Mouse (Mus musculus): Measurements from ENCODE around the gene Myl3.

The Myl3 gene

DNA sequence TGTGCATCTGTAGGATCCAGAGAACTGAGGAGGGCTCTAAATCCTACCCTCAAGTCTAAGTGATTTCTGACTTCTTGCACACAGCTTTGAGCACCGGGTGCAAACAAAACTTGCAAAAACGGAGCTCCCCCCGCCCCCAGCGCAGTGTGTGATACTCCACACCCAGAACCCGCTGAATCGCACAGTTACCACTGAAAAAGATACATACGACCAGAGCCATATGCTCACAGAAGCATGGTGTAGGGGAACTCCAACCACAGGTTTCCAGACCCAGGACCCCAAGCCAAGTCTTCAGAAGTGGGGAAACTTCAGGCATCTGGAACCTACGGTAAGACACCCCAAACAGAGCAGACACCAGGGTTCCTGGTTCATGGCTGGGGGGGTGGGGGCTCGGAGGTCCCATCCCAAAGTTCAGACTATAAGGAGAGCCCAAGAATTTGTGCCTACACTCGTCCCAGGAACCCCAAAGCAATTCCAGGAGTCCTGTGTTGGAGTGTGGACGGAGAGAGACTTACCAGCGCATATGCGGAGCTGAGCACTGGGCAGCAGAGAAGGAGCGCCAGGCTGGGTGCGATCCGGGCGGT, at the start of gene Myl3:
Myl3 (plus strand) TSS at position 151 of the 584 bp plus-strand sequence.
- no peak for DNase-seq

DNA sequence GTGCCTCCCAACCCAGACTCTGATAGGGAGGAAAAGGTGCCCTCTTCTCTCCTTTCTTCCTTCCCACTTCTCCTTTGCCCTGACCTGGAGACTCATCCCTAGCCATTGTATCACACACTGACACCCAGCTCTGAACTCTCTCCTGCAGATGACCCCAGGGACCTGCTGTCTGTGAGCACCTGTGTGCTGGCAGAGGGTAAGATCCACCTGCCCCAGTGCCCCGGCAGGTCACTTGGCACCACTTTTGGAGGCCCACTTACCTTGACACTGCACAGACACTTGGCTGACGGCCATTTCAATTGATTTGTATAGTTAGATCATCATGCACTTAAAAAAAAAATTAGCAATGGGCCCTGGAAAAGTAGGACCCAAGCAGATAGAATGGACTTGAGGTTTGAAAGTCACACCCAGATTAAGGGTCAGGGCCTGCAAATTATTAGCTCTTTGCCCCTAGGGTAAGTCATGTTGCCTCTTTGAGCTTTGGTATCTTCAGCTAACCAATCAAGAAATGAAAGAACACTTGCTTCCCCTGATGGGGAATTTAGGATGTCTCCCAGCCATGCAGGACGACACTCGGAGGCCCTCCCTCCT, 46.4 kb upstream of the Myl3 start:
- no peak for DNase-seq

DNA sequence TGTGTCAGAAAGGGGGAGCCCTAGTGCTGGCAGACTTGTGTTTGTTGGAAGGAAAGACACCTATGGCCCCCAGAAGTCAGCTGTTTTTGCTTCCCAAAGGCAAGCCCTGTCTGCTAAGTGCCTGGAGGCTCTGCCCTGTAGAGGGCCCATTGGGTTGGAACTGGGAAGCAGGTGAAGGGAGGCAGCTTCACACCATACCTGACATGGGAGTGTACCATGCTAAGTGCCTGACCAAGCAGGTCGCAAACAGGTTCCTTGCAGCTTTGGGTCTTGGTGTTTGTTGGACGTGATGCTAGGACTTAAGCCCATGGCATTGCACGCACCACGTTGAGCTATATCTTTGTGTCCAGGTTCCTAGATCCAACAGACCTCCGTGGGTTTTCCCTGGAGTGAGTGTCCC, 45.2 kb upstream of the Myl3 start:
- DNase-seq = no peak

DNA sequence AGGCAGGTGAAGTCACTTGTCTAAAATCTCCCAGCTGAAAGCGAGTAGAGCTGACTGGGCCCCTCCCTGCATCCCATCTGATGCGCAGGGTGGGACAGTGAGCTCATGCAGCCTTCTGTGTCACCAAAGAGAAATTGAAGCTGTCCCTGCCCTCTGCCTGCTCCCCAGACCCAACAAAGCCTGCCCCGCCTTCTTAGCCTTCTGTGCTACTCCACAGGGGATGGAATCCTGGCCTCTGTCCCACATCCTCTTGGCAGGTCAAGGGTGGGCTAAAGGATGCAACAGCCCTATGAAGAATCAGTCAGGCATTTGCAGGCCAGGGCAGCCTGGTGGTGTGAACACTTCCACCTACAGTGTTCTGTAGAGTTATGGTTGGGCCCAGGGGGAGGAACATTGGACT, 44.2 kb upstream of the Myl3 start:
- DNase-seq = no peak

DNA sequence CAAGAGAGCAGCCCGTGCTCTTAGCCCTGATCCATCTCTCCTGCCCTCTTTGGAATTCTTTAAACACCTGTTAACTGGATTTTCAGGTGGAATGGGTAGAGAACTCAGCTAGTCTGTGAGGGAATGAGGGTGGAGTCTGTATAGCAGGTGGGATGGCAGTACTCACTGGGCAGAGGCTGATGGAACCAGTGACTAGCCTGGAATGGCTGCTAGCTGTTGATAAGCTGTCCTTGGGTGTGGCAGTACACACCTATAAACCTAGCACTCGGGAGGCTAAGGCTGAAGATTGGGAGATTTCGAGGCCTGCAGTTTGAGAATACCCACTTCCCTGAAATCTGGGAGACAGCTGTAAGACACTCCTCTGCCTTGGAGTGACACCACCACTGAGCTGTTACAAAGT, 42.1 kb upstream of the Myl3 start:
- DNase-seq = no peak

DNA sequence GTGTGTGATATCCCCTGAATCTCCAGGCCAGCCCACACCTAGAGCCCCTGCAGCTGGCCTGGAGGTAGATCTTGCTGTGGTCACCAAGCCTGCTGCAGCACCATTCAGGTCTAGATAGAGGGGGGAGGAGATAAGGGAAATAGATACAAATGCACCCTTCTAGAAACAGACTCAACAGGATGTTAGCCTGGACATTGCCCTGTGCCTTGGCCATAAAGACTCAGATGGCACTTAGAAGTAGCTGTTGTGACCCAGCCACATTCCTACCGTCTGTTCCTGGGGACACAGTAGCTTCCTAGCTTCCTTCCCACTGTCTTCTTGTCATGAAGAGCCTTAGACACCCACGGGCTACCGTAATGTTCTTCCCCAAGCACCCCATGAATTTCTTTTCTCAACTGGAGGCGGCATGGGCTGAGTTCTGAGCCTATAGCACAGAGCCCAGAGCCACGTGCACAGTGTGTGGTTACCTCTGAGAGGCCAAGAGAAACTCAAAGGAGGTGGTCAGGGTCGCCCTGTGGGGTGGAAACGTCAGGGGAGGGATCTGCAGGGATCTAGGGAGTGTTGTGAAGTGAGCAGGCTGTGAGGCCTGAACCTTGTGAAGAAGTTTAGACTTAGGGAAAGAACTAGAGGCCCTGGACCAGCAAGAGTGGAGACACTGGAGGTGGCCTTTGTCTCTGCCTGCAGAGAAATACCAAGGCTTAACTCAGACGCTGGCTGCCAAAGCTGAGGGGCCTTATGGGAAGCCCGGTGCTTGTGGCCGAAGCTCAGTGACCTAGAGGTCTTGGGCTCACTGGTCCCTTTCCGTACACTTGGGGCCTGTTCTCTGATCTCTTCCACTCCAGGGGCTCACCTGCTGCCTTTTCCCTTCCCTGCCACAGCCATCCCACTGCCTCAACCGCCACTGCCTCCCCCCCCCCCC, 40.3 kb upstream of the Myl3 start:
- DNase-seq = no peak

DNA sequence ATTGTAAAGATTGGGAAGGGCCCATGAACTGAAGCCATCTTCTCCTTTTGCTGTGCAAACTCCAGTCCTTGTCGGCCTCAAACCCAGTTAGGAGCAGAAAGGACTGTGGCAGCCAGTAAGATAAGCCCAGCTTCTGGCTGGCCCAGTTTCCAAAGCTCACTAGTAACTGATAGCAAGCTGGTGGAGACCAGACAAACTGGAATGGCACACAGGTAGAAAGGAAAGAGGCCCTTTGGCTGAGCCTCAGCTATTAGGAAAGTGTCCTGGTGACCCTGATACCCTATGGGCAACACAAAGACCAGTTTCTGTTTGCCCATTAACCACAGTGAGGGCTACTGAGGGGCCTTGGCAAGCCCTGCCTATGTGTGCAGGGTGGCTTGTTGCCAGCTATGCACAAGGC, 38.8 kb upstream of the Myl3 start:
- DNase-seq = no peak

DNA sequence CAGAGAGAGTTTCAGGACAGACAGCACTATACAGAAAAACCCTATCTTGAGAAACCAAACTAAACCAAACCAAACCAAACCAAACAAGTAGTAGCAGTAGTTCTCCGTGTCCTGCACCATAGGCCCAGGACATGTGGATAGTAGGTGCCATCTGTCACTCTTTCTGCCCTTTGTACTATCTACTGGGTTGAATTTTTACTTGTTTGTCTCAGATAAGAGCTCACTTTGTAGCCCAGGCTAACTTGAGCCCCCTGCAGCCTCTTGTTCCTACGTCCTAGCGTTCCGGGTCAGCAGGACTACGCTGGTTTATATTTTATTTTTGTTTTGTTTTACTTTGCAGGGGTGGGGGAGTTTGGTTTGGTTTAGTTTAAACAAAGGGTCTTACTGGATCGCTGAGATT, 37.7 kb upstream of the Myl3 start:
- no peak for DNase-seq

DNA sequence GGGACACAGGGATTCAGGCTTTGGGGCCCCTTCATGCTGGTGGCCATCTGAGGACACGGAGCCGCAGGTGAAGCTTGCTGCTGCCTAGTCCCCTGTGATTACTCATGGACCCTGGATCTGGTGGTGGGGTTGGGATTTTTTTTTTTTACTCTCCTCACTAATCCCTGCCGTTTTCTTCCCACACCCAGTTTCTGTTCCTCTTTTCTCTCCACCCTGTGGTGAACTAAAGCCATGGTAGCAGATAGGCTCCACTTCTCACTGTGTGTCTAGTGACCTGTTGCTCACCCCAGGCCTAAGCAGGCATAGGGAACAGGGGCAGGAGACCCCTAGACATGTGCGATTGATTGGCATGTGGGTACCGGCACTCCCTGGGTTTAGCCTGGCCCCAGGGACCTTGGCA, 34.9 kb upstream of the Myl3 start:
- no peak for DNase-seq

DNA sequence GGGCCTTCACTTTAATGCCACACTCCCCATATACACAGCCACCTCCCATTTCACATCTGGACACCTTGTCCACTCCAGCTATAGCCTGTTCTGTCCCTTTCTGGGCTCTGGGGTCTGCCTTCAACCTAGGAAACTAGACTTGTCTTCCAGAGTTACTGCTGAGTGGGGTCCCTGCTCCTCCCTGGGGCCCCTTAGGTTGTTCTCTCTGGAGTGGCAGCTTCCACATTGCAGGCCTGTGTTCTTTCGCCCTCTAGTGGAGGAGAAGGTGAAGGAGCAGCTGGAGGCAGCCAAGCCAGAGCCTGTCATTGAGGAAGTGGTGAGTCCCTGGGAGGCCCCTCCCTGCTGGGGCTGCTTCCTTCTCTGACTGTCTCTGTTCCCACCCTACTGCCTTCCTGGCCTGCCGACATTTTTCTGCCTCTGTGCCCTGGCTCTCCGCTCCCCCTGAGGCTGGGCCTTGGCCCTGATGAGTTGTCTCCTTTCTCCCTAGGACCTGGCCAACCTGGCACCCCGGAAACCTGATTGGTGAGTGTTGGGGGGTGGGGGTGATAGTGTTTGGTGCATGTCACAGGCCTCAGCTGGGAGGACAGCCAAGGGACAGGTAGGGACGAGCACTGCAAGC, 31.9 kb upstream of the Myl3 start:
- DNase-seq = peak; percentile 82

DNA sequence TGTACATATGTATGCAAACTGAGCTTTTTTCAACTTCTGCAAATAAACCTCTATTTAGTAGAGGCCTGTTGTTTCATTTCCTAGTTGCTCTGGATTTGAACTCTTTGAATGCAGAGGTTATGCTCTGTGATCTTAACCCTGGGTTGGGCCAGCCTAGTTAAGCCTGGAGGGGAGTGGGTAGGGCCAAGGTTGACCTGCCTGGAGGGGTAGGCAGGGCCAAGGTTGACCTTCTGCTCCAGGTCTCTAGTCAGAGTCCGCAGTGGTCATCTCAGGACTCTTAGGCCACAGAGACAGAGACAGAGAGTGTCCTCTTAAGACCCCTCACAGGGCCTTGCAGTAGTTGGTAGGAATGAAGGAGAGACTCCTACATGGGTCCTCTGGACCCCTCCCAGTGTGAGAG, 30.1 kb upstream of the Myl3 start:
- peak; percentile 63 for DNase-seq

DNA sequence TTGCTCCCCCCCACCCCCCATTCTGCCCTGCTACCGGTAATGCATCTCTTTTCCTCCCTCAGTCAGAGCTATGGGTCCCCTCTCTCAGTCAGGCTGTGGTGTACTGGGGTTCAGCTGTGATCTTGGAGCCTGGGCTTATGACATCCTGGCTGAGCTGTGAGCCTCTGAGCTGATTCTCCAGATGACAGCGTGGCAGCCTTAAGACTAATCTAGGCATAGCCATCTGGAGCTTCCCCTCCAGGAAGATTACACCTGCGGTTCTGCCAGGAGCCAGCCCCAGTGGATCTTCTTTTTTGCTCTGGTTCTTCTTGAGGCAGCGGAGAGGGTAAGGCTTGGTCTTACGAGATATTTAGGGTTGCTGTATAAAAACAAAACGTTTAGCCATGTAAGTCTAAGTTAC, 29.7 kb upstream of the Myl3 start:
- no peak for DNase-seq

DNA sequence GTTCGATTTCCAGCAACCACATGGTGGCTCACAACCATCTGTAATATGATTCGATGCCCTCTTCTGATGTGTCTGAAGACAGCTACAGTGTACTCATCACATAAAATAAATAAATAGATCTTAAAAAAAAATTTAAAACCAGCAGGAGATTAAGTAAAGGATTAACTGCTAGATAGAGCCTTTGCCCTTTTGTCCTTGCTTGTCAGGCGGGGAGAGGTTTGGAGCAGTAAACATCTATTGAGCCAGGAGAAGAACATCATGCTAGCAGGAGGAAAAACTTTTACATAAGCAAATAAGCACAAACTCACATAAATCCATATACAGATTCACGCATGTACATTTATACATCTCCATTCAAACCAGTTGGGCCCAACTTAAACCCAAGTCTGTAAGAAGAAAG, 29.1 kb upstream of the Myl3 start:
- no peak for DNase-seq

DNA sequence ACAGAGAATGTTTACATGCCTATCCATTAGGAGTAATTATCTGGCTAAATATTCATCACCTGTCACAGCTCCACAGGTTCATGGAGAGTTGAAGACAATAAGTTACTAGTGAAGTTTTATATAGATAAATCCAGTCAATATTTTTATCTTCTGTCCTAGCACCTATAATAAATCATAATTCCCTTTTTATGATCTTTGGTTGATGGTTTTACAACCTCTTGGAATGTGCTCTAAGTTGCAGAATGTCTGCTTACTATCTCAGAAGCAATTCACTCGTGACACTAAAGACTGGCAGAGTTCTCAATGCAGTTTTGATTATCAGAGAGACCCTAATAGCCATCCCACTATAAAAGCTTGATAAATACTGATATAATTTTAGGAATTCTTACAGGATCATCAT, 28.3 kb upstream of the Myl3 start:
- DNase-seq = no peak

DNA sequence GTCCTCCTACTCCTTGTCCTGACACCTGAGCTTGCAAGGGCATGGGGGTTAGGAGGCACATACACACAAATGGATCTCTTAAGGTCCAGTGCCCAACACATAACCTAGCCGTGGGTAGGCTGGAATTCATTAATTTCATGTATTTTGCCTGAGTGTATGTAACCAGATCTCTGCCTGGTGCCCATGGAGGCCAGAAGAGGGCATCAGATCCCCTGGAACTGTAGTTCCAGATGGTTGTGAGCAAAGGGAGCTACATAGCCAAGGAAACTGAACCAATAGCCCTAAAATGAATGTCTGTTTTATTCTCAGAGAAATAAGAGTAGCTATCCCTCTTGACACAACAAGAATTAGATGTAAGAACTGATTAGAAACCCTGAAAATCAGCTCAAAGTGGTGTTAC, 26.2 kb upstream of the Myl3 start:
- DNase-seq = no peak

DNA sequence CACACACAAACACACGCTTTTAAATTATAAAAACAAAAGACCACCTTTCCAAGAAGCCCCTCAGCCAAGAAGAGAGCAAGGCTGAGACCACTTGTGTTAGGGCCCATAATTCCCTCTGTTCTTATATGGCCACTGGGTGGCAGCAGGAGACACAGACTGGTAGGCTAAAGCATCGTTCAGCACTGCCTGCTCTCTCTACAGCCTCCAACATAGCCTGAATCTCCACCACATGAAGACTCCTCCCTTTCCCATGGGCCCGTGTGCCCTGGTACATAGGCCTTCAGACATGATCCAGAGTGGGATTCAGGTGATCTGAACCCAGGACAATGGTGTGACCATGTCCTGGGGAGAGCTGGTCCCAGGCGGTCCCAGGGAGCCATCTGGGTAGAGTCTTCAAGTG, 24.9 kb upstream of the Myl3 start:
- DNase-seq = peak; percentile 59

DNA sequence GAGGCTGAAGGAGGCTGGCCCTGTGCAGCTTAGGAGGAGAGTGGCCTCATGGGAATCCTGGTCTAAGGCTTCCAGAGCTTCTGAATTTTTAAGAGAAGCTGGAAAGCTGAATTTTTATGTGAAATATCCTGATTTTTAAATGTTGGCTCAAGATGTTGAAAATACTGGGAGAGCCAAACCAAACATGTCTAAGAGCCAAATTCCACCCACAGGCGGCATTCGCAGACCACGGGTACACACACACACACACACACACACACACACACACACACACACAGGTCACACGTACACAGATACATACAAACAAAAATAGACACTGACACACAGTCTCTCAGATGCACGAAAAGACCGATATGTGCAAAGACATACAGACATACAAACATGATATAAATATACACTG, 23.6 kb upstream of the Myl3 start:
- DNase-seq = no peak

DNA sequence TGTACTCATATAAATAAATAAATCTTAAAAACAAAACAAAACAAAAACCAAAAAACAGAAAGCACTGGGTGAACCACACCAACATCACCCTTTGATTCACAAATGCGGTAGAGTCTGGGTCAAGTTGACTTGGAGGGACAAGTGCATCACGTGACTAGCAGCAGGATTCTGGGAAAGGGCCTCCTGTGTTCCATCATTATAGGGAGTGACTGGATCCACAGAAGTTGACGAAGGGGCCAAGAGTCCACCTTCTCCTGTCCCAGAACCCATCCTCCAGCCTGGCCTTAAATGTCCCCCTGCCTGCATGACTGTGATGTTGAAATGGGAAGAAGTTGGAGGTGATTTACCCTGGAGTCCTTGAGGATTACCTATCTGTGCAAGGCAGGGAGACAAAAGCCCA, 22.9 kb upstream of the Myl3 start:
- DNase-seq = peak; percentile 30

DNA sequence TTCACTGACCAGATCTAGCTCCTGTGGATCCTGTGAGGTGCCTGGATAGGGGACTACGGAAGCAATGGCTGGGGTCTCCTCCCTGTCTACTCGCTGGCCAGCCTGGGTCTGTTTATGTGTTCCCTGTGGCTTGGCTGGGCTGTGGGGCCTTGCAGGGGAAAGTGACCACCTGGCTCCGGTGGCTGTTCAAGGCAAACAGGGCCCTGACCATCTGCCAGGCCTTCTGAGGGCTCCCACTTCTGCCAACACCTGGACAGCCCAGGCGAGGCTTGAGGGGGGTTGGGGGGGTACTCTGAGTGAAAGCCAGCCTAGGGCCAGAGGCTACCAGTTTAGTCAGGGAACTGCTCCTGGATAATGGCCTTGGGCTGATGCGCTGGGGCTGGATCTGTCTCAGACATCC, 21.7 kb upstream of the Myl3 start:
- DNase-seq = peak; percentile 24

DNA sequence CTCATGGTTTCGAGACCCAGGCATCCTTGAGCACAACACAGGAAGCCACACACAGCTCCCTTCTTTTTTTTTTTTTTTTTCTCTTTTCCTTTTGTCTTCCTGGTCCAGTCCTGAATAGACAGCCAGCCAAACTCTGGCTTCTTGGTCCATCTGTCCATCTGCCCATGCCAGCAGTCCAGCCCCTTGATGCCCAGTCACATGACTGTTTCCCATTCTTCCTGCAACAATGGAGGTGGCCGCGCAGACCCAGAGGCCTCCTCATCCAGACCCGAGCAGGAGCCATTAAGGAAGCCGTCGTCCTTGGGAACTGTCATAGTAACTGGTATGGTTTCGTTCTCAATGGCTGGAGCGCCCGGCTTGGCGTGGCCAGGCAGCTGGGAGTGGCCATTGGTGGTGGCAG, 19.6 kb upstream of the Myl3 start:
- DNase-seq = no peak

DNA sequence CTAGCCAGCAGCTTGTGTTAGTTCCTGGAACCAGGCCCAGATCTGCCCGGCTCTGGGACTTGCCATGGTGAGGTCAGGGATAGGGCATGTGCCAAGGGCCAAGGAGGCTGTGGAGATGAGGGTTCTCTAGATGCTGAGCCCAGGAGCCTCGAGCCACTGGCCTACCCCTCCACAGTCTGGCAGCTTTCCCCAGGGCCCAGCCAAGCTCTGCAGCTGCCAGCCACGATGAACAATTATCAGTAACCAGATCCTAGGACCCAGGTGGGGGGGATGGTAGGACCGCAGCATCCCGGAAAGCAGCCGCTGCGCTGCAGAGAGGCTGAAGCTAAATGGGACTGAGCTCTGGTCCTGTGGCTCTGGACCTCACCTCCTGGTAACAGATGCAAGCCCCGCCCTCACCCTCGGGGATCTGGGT, 15.9 kb upstream of the Myl3 start:
- peak; percentile 74 for DNase-seq

DNA sequence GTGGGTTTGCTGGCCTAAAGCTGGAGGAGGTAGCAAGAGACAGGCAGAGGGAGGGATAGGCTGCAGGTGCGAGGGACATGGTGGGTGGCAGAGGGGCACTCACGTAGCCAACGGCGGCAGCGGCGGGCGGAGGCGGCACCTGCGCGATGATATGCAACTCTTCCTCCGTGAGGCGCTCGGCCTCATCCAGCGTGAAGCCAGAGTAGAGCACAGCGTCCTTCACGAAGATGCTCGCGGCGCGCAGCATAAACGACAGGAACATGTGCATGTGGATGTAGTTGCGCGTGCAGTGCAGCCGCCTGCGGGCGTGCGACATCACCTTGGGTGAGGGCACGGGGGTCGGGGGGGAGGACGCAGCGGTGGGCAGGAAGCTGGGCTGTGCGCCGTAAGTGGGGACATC, 14.8 kb upstream of the Myl3 start:
- no peak for DNase-seq

DNA sequence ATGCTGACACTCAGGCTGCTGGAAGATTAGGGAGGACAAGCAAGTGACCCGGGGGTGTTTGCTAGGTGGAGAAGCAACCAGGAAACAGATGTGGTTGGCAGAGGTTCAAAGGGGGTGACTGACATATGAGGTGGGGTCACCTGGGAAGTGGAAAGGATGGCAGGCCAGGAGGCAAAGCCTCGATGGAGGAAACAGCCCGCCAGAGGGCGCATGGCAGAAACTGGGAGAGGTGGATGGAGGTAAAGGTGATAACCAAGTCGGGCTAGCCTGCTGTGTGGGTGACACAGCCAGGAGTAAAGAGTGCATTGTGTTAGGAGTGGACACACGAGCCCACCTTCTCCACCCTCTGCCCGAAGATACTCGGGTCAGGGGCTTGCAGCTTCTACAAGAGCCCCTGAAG, 11.8 kb upstream of the Myl3 start:
- DNase-seq = peak; percentile 30

DNA sequence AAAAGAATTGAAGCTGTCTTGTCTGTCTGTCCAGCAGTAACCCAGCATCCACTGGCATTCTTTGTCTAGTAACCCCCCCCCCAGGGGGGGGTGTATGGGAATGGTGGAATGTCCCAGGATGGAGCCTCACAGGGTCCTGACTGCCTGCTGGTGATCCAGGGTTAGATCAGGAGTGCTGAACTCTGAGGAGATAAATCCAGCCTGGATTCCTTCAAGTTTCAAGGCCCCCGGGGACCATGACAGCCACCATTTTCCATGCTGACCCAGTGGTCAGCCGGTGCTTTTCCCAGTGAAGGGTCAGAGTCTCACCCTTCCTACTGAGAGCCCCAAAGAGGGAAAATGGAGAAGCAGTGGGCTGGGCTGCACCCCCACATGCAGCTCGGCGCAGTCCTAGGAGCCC, 9.8 kb upstream of the Myl3 start:
- DNase-seq = no peak
